Mouse (Mus musculus): ENCODE data around the gene Rnf222. TPM values are rescaled to one million over a fixed set of nuclear protein-coding genes. Genes with fewer than 3 reads are reported as not detected.
A peak's percentile ranks its signal among the peaks of the same experiment; 100 is the strongest.

Gene Rnf222
- polyA plus RNA-seq, 1 experiment from 2014 or later: 0.17 TPM

DNA sequence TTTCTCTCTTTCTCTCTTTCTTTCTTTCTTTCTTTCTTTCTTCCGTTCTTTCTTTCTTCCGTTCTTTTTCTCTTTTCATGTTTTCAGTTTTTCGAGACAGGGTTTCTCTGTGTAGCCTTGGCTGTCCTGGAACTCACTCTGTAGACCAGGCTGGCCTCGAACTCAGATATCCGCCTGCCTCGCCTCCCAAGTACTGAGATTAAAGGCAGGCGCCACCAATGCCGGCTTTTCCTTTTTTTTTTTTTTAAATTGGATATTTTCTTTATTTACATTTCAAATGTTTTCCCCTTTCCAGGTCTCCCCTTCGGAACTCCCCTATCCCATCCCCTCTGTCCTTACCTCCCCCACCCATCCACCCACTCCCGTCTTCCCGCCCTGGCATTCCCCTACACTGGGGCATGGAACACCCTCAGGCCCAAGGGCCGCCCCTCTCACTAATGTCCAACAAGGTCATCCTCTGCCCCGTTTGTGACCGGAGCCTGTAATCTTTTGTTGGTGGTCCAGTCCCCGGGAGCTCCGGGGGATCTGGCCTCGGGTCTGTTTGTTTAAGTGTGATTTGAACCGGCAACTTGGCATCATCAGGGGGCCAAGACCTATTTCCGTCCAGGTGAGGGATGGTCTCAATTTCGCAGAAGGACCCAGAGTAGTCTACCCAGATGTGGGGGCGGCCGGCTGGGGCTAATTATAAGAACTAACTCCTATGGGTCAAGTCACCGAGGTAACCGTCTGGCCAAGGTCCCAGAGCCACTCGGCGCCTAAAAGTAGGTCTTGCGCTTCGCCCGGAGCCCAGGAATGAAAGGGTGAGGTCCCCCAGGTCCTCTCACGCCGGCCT lies 12.4 kb downstream of the Rnf222 start:
- no peak for ATAC-seq (replicated peaks; ENCODE audit: low FRiP score, low read depth)
- no peak for DNase-seq (ENCODE audit: low spot score)
- Histone ChIP-seq H3K27me3 (ENCODE audit: insufficient read depth, low read length) (no peaks in the 10 kb centered on the region), H3K9ac (ENCODE audit: low read depth, low read length) (peak overlapping the region; percentile 43), H3K27ac (no peak overlapping the region), H3K36me3 (ENCODE audit: insufficient read depth, low read length) (peaks cover 24% of the 10 kb centered on the region), H3K4me1 (replicated peaks; ENCODE audit: insufficient read depth, low read length) (peaks cover 5% of the 10 kb centered on the region), H3K4me2 (ENCODE audit: low read length) (peak overlapping the region; percentile 71), H3K9me3 (replicated peaks; ENCODE audit: low read length) (no peaks in the 10 kb centered on the region), H3K4me3 (replicated peaks; ENCODE audit: low read depth, low read length) (peak overlapping the region; percentile 62; the same call in 1 of the 2 replicates)
- TF ChIP-seq CTCF (IDR thresholded peaks at IDR 0.05; ENCODE audit: low read depth): no peak
- 27% methylated on average over 31 of the region's 31 CpGs for WGBS

DNA sequence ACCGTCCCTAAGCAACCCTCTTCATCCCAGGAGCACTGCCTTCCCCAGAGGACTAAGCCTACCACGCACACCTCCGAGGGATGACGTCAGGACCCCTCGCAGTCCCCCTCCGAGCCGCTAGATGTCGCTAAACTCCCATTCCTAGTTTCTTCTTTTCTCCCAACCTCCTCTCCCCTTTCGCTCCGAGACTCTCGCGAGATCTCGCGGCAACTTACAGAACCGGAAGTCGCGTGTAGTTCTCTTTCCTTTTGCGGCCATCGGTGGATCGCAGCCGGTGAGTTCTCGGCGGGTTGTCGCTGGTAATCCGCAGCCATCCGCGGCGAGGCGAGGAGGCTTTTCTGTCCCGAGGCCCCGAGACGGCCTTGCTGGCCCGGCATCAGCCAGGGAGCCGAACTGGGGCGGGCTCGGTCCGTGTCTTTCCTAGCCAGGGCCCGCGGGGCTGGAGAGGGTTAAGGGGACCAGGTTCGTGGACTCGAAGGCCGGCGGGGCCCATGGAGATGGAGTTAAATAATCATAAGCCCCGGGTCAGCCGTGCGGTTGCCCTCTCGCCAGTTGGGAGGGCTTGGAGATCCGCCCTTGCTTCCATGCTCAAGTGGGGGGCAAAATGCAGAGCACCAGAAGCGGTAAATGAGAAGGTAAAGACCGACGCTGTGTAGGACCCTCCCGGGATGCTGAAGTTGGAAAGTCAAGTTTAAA lies 13.1 kb downstream of the Rnf222 start, which contains the start of gene Rpl26:
Rpl26 (plus strand) TSS at position 233 of the 696 bp plus-strand sequence.
- ATAC-seq (replicated peaks; ENCODE audit: low FRiP score, low read depth): peak; percentile 86
- WGBS: under 1% methylated on average over 52 of the region's 52 CpGs
- Histone ChIP-seq H3K27ac (peak within 1 kb of the TSS; percentile 94), H3K4me3 (replicated peaks; ENCODE audit: low read depth, low read length) (peak within 1 kb of the TSS; percentile 62), H3K36me3 (ENCODE audit: insufficient read depth, low read length) (peaks cover 29% of the 10 kb centered on the region), H3K9ac (ENCODE audit: low read depth, low read length) (peak within 1 kb of the TSS; percentile 82), H3K4me1 (replicated peaks; ENCODE audit: insufficient read depth, low read length) (peaks cover 5% of the 10 kb centered on the region), H3K4me2 (ENCODE audit: low read length) (peak within 1 kb of the TSS; percentile 71), H3K27me3 (ENCODE audit: insufficient read depth, low read length) (no peaks in the 10 kb centered on the region), H3K9me3 (replicated peaks; ENCODE audit: low read length) (no peaks in the 10 kb centered on the region)
- peak; percentile 99 for TF ChIP-seq CTCF (IDR thresholded peaks at IDR 0.05; ENCODE audit: low read depth)
- DNase-seq (ENCODE audit: low spot score): peak; percentile 98

DNA sequence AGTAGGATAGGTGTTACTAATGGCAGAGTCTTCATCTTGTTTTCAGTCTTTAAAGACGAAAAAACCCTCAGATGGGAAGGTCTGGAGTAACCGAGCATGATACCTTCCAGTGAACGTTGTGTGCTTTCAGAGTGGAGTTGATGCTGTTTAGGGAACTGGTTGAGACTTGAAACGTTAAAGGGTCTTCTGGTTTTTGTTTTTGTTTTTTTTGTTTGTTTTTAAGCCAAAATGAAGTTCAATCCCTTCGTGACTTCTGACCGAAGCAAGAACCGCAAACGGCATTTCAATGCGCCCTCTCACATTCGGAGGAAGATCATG lies 13.7 kb downstream of the Rnf222 start:
- H3K4me1 ChIP-seq (replicated peaks; ENCODE audit: insufficient read depth, low read length): peaks cover 5% of the 10 kb centered on the region

DNA sequence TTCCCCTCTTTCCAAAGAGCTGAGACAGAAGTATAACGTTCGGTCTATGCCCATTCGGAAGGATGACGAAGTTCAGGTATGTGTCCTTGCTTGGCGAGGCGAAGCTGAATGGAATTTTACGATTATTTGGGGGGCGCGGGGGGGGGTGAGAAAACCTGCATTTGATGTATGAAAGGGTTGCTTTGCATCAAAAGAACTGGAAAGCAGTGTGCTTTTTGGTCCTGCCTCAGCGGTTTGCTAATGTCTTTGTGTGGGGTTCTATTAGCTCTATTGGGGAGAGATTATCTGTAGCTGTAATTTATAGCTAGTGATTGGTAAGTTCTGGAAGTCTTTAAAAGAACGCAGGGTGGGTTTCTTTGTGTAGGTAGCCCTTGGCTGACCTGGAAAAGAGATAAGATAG lies 14.0 kb downstream of the Rnf222 start:
- Histone ChIP-seq H3K4me2 (ENCODE audit: low read length) (peak overlapping the region; percentile 61), H3K4me3 (replicated peaks; ENCODE audit: low read depth, low read length) (peak overlapping the region; percentile 62), H3K4me1 (replicated peaks; ENCODE audit: insufficient read depth, low read length) (peaks cover 5% of the 10 kb centered on the region), H3K27ac (no peak overlapping the region), H3K36me3 (ENCODE audit: insufficient read depth, low read length) (peaks cover 29% of the 10 kb centered on the region), H3K27me3 (ENCODE audit: insufficient read depth, low read length) (no peaks in the 10 kb centered on the region), H3K9ac (ENCODE audit: low read depth, low read length) (peak overlapping the region; percentile 82), H3K9me3 (replicated peaks; ENCODE audit: low read length) (no peaks in the 10 kb centered on the region)
- DNase-seq (ENCODE audit: low spot score) (no peak), ATAC-seq (replicated peaks; ENCODE audit: low FRiP score, low read depth) (no peak)
- TF ChIP-seq CTCF (IDR thresholded peaks at IDR 0.05; ENCODE audit: low read depth): no peak
- WGBS: 2% methylated on average over 11 of the region's 11 CpGs

More for the DNA sequence above, 13.7 kb downstream of the Rnf222 start:
- no peaks in the 10 kb centered on the region for H3K27me3 ChIP-seq (ENCODE audit: insufficient read depth, low read length)
- peaks cover 29% of the 10 kb centered on the region for H3K36me3 ChIP-seq (ENCODE audit: insufficient read depth, low read length)
- peak overlapping the region; percentile 82 for H3K9ac ChIP-seq (ENCODE audit: low read depth, low read length)
- DNase-seq (ENCODE audit: low spot score): no peak
- TF ChIP-seq CTCF (IDR thresholded peaks at IDR 0.05; ENCODE audit: low read depth): no peak
- ATAC-seq (replicated peaks; ENCODE audit: low FRiP score, low read depth): no peak; the same call in 1 of the 2 replicates
- H3K4me2 ChIP-seq (ENCODE audit: low read length): peak overlapping the region; percentile 61
- 1% methylated on average over 10 of the region's 10 CpGs for WGBS
- peak overlapping the region; percentile 94 for H3K27ac ChIP-seq
- H3K9me3 ChIP-seq (replicated peaks; ENCODE audit: low read length): no peaks in the 10 kb centered on the region
- peak overlapping the region; percentile 62 for H3K4me3 ChIP-seq (replicated peaks; ENCODE audit: low read depth, low read length)

DNA sequence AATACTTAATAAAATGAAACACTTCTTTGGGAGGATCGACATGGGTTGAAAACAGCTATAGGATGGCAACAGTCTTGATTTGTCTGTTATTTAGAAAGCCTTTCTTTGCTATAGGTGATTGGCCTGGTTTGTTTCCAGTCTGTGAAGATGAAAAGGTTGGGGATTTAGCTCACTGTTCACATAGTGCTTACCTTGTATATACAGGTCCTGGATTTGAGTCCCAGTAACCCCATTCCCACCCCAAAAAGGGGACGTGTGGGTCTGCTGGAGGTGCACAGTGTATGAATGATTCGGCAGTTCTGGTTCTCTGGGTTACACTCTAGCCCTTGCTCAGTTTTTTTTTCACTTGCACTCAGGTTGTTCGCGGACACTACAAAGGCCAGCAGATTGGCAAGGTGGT lies 14.5 kb downstream of the Rnf222 start:
- peak overlapping the region; percentile 62; the same call in 1 of the 2 replicates for H3K4me3 ChIP-seq (replicated peaks; ENCODE audit: low read depth, low read length)
- peaks cover 5% of the 10 kb centered on the region for H3K4me1 ChIP-seq (replicated peaks; ENCODE audit: insufficient read depth, low read length)
- peaks cover 29% of the 10 kb centered on the region for H3K36me3 ChIP-seq (ENCODE audit: insufficient read depth, low read length)
- 78% methylated on average over 5 of the region's 5 CpGs for WGBS
- ATAC-seq (replicated peaks; ENCODE audit: low FRiP score, low read depth) (no peak), DNase-seq (ENCODE audit: low spot score) (no peak)
- no peak for TF ChIP-seq CTCF (IDR thresholded peaks at IDR 0.05; ENCODE audit: low read depth)
- no peaks in the 10 kb centered on the region for H3K27me3 ChIP-seq (ENCODE audit: insufficient read depth, low read length)
- H3K4me2 ChIP-seq (ENCODE audit: low read length): peak overlapping the region; percentile 61
- H3K27ac ChIP-seq: no peak overlapping the region
- no peaks in the 10 kb centered on the region for H3K9me3 ChIP-seq (replicated peaks; ENCODE audit: low read length)
- peak overlapping the region; percentile 82 for H3K9ac ChIP-seq (ENCODE audit: low read depth, low read length)

DNA sequence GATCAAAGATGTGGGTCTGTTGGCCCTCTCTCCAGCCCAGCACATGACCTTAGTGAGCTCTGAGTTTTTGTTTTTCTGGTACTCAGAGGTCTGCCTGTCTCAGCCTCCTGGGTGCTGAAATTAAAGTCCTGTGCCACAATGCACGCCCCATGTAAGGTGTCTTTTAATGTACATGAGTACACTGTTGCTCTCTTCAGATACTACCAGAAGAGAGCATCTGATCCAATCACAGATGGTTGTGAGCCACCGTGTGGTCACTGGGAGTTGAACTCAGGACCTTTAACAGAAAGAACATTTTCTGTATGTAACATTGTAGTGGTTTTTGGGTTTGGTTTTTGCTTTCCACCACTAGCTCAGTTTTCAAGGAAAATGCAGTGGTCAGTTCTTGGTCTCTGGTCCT lies 15.4 kb downstream of the Rnf222 start:
- WGBS: 81% methylated on average over 2 of the region's 2 CpGs
- Histone ChIP-seq H3K27me3 (ENCODE audit: insufficient read depth, low read length) (no peaks in the 10 kb centered on the region), H3K9me3 (replicated peaks; ENCODE audit: low read length) (no peaks in the 10 kb centered on the region), H3K36me3 (ENCODE audit: insufficient read depth, low read length) (peaks cover 29% of the 10 kb centered on the region), H3K4me2 (ENCODE audit: low read length) (no peak overlapping the region), H3K4me1 (replicated peaks; ENCODE audit: insufficient read depth, low read length) (peaks cover 5% of the 10 kb centered on the region), H3K9ac (ENCODE audit: low read depth, low read length) (no peak overlapping the region), H3K27ac (no peak overlapping the region), H3K4me3 (replicated peaks; ENCODE audit: low read depth, low read length) (no peak overlapping the region)
- DNase-seq (ENCODE audit: low spot score) (no peak), ATAC-seq (replicated peaks; ENCODE audit: low FRiP score, low read depth) (no peak)
- TF ChIP-seq CTCF (IDR thresholded peaks at IDR 0.05; ENCODE audit: low read depth): no peak
